Mouse (Mus musculus) small intestine, adult 2 months (tissue): ENCODE measurements around the gene Ak2.

Experiments
- CTCF ChIP-seq: fragments of 200-500 bp; IDR thresholded peaks from 2 replicates; pipeline ENCODE4 v1.5.1; 2012; ENCODE audit warnings: low read depth, mild to moderate bottlenecking, control low read depth, inconsistent platforms, low read length, moderate library complexity, mixed read lengths; ENCODE audit not compliant: insufficient replicate concordance, insufficient read length; ENCODE audit errors: extremely low read depth
- POLR2A ChIP-seq: fragments of 200-500 bp; IDR thresholded peaks from 2 replicates; pipeline ENCODE4 v1.6.1; 2012; ENCODE audit warnings: low read depth, mild to moderate bottlenecking, control low read depth, inconsistent platforms, low read length, moderate library complexity

DNA sequence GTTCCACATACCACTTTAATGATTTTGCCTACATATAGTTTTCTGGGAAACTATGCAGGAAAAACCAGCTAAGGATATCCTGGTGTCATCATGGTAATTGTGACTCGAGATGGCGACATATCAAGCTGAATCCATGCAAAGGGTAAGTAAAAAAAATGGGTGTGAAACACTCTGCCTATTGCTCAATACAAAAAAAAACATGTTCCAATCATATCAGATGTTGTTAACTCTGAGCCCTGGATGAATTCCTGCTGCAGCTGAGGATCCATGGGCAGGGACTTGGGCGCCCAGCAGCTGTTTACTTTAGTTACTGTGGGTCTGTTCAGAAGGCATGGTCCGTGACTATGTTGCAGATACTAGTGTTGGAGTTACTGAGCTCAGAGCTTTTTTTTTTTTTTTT, 15.2 kb upstream of the Ak2 start:
- no peak for TF ChIP-seq POLR2A
- TF ChIP-seq CTCF: no peak
